Mouse (Mus musculus): ENCODE results near the gene Parvb.

GRCm38 (mm10) chr15:84312878-84313565 lies 81.2 kb downstream of the Parvb start:
- TF ChIP-seq KAT2A (conservative IDR thresholded peaks at IDR 0.05; ENCODE audit: low read depth, low read length) = no peak
- no peak for TF ChIP-seq ZKSCAN1 (IDR thresholded peaks at IDR 0.05; ENCODE audit: low read depth, low read length)
- no peak for TF ChIP-seq CTCF (IDR thresholded peaks at IDR 0.05 in 2 of 3, conservative IDR thresholded peaks at IDR 0.05 in 1 of 3; ENCODE audit: control insufficient read depth in 1 of 3, insufficient read depth in 1 of 3, low read depth in 2 of 3, low read length in 3 of 3, poor library complexity in 1 of 3, severe bottlenecking in 1 of 3)
- no peak for TF ChIP-seq ZMIZ1 (IDR thresholded peaks at IDR 0.05; ENCODE audit: low read depth, low read length)
- TF ChIP-seq POLR2A (IDR thresholded peaks at IDR 0.05; ENCODE audit: control insufficient read depth in 1 of 2, insufficient read depth in 1 of 2, low read depth in 1 of 2, low read length in 2 of 2, poor library complexity in 1 of 2) = no peak
- no peak for TF ChIP-seq ZC3H11A (IDR thresholded peaks at IDR 0.05; ENCODE audit: low read depth, low read length)
- TF ChIP-seq GATA1 (IDR thresholded peaks at IDR 0.05; ENCODE audit: low read depth, low read length) = no peak
- no peak for TF ChIP-seq EP300 (IDR thresholded peaks at IDR 0.05; ENCODE audit: low read depth in 1 of 2, low read length in 2 of 2)
- TF ChIP-seq TAL1 (IDR thresholded peaks at IDR 0.05; ENCODE audit: low read length) = no peak
- no peak for TF ChIP-seq MAZ (IDR thresholded peaks at IDR 0.05; ENCODE audit: low read depth, low read length)
- TF ChIP-seq MAX (IDR thresholded peaks at IDR 0.05; ENCODE audit: low read length) = no peak
- TF ChIP-seq MAFK (IDR thresholded peaks at IDR 0.05; ENCODE audit: borderline replicate concordance, low read depth, low read length) = no peak
- TF ChIP-seq USF1 (IDR thresholded peaks at IDR 0.05; ENCODE audit: low read depth, low read length) = no peak

All from MEL (cell line).